Mouse (Mus musculus): ENCODE measurements at regions not wholly inside any gene's neighbourhood (a gene's known extent, or its start where the extent isn't known, plus 50 kb on each side); places are given as distances from the start of the nearest gene placed in this dataset.
"Not testable (repeated sequence)": the region's sequence is repeated elsewhere in the genome, so short reads cannot be mapped to it uniquely, and the experiment has no call there.

DNA sequence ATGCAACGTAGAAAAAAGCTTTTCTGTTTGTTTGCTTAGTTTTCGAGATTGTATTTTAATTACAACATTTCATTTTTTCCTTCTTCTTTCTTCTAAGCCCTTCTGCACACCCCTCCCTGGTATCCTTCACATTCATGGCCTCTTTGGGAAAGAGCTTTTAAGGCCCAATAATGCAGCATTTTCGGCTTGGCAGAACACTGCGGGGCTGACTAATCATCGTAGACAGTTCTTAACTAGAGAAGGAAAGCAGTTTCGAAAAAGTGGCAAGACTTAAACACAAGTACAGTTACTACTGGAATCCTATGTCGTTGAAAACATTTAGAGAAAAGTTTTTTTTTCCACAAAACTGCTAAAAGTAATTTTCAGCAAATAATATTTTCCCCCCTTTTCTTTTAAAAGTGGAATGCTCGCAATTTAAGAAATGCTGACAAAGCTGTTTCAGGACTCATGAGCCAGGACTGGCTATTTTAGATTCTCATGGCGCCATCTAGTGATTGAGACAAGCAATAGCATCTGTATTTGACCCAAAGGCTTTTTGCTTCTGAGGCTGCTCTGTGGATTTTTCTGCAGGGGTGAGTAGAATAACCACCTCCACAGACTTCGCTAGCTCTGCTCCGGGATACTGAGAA, 137.7 kb upstream of the Fam3c start:
- no peaks in the 10 kb centered on the region for H3K27me3 ChIP-seq
- H3K9ac ChIP-seq, result no peak overlapping the region
- no peaks in the 10 kb centered on the region for H3K36me3 ChIP-seq
- H3K9me3 ChIP-seq (replicated peaks), result no peaks in the 10 kb centered on the region
- no peak overlapping the region for H3K4me2 ChIP-seq
- no peak overlapping the region for H3K4me3 ChIP-seq (replicated peaks)
- H3K27ac ChIP-seq, result no peak overlapping the region
- H3K4me1 ChIP-seq, result no peaks in the 10 kb centered on the region
- WGBS, result 43% methylated on average over 11 of the region's 11 CpGs
- ATAC-seq (replicated peaks; ENCODE audit: low FRiP score), result no peak; the same call in 1 of the 2 replicates

DNA sequence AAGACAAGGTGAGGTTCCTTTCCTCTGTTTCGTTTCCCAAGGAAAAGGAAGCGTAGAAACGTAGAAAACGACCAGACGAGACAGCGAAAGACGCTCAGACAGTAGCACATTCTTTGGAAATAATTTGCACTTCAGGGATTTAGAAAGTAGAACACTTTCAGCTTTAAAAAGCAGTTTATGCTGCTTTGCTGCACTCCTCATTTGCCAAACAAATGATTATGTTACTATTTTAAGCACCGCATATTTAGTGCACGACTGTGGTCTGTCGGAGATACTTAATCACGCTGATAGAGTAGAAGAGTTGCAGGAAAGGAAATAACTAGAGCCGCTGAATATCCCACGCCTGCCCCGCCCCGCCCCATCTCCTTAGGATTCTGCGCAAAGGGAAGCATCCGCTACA, 136.9 kb upstream of the Fam3c start:
- no peak overlapping the region for H3K4me2 ChIP-seq
- no peaks in the 10 kb centered on the region for H3K4me1 ChIP-seq
- ATAC-seq (replicated peaks; ENCODE audit: low FRiP score), result no peak
- 90% methylated on average over 17 of the region's 17 CpGs for WGBS
- H3K9ac ChIP-seq, result no peak overlapping the region
- no peaks in the 10 kb centered on the region for H3K9me3 ChIP-seq (replicated peaks)
- H3K27ac ChIP-seq, result no peak overlapping the region
- H3K27me3 ChIP-seq, result no peaks in the 10 kb centered on the region
- H3K36me3 ChIP-seq, result no peaks in the 10 kb centered on the region
- H3K4me3 ChIP-seq (replicated peaks), result no peak overlapping the region

DNA sequence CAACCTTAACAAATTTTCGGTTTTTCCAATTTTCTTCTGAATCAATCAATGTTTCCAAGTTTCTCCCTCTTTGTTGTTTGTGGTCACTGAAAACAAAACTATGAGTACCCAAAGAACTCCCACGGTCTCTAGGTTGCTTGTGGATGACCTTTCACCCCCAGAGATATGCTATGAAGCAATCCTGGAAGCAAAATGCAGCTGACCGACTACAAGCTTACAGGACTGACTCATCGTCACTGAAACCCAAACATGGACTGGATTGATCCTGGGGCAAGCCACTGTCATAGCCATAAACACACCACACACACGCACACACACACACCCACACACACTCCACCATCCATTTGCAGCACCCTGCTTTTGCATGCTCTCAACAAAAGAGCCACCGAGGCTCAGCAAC, 134.7 kb upstream of the Fam3c start:
- no peak for ATAC-seq (replicated peaks; ENCODE audit: low FRiP score)
- H3K36me3 ChIP-seq, result no peaks in the 10 kb centered on the region
- no peak overlapping the region for H3K9ac ChIP-seq
- H3K4me3 ChIP-seq (replicated peaks), result no peak overlapping the region
- H3K9me3 ChIP-seq (replicated peaks), result no peaks in the 10 kb centered on the region
- no peaks in the 10 kb centered on the region for H3K27me3 ChIP-seq
- 86% methylated on average over 6 of the region's 6 CpGs for WGBS
- no peaks in the 10 kb centered on the region for H3K4me1 ChIP-seq
- H3K27ac ChIP-seq, result no peak overlapping the region
- no peak overlapping the region for H3K4me2 ChIP-seq

DNA sequence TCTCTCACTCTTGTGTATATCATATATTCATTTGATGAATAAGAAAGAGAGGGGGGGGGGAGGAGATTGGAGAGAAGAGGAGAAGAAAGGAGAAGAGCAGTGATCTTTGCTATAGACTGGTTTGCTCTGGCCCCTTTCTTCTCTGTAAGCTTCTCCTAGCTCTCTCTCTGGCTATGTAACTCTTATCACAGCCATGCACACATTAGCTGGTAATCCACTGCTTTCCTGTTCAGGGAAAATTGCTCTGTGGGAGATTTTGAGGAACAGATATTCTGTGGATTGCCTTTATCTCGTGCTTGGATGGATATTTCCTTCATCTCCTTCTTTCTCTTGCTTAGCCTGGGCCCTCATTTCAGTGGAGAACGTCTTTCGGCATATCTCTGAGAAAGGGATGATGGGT, 131.4 kb upstream of the Fam3c start:
- 88% methylated on average over 3 of the region's 3 CpGs for WGBS
- Histone ChIP-seq H3K9ac (no peak overlapping the region), H3K4me3 (replicated peaks) (no peak overlapping the region), H3K27ac (no peak overlapping the region), H3K4me1 (no peaks in the 10 kb centered on the region), H3K9me3 (replicated peaks) (no peaks in the 10 kb centered on the region), H3K27me3 (no peaks in the 10 kb centered on the region), H3K4me2 (no peak overlapping the region), H3K36me3 (no peaks in the 10 kb centered on the region)
- no peak for ATAC-seq (replicated peaks; ENCODE audit: low FRiP score)

DNA sequence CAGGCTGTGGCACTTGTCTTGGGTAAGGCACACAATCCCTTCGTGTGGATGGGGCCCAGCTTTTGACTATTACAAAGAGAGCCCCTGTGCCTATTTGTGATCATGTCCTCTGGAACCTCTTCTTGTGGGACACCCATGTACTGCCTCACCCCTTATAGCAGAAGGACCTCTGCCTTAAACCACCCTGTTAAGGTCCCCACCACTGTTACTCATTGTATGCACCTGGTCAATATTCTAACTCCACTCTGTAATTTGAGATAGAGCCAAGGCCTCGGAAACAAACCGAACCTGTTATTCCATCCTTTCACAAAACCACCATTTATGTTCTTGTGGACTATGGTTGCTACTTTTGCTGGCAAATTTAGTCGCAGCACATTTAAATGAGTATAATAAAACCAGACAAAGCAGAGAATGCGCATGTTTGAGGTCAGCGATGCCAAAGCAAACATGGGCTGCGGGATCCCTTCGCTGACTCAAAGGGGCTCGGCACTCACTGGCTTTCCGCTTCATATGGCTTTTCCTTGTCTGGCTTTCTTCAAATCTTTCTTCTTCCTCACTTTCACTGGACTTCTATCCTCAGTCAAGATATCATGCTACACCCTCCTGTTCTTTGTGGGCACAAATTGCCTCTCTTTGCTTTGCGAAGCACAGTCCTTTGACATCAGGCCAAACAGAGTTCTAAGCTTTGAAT, 129.9 kb upstream of the Fam3c start:
- Histone ChIP-seq H3K9ac (no peak overlapping the region), H3K36me3 (no peaks in the 10 kb centered on the region), H3K27me3 (no peaks in the 10 kb centered on the region), H3K9me3 (replicated peaks) (no peaks in the 10 kb centered on the region), H3K4me2 (no peak overlapping the region), H3K4me1 (no peaks in the 10 kb centered on the region), H3K4me3 (replicated peaks) (no peak overlapping the region), H3K27ac (no peak overlapping the region)
- WGBS, result 79% methylated on average over 11 of the region's 11 CpGs
- no peak for ATAC-seq (replicated peaks; ENCODE audit: low FRiP score)

GRCm38 (mm10) chr6:22482257-22482656, 126.2 kb upstream of the Fam3c start:
- 93% methylated on average over 4 of the region's 4 CpGs for WGBS
- not testable (repeated sequence) for H3K9me3 ChIP-seq (replicated peaks); H3K27ac ChIP-seq; H3K4me1 ChIP-seq; H3K9ac ChIP-seq; ATAC-seq (replicated peaks; ENCODE audit: low FRiP score); H3K4me2 ChIP-seq; H3K4me3 ChIP-seq (replicated peaks); H3K36me3 ChIP-seq; H3K27me3 ChIP-seq

DNA sequence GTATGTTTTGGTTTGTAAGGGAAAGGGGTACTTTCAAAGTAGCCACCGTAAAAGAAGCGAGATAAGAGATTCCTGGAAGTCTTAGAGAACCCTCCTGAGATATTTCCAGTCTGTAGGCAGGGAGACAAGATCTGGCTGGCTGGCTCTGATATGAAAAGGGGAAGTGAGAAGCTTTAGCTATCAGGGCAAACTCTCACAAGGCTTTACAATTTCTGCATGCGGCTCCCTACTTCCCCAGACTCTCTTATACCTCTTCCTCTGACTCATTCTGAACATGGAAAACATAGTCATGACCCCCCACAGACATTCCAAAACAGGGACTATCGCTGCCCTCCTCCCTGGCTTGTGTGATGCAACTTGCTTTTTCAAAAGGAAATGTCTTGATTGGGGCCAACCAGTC, 118.6 kb upstream of the Fam3c start:
- H3K27ac ChIP-seq, result no peak overlapping the region
- no peaks in the 10 kb centered on the region for H3K4me1 ChIP-seq
- WGBS, result 82% methylated on average over 4 of the region's 4 CpGs
- H3K36me3 ChIP-seq, result no peaks in the 10 kb centered on the region
- ATAC-seq (replicated peaks; ENCODE audit: low FRiP score), result no peak
- H3K9me3 ChIP-seq (replicated peaks), result no peaks in the 10 kb centered on the region
- H3K4me2 ChIP-seq, result no peak overlapping the region
- H3K4me3 ChIP-seq (replicated peaks), result no peak overlapping the region
- no peak overlapping the region for H3K9ac ChIP-seq
- H3K27me3 ChIP-seq, result no peaks in the 10 kb centered on the region

GRCm38 (mm10) chr6:22474011-22474410, 118.0 kb upstream of the Fam3c start:
- H3K4me1 ChIP-seq, result no peaks in the 10 kb centered on the region
- no peak overlapping the region for H3K27ac ChIP-seq
- no peak overlapping the region for H3K4me3 ChIP-seq (replicated peaks)
- no peak overlapping the region for H3K9ac ChIP-seq
- no peak overlapping the region for H3K4me2 ChIP-seq
- no peaks in the 10 kb centered on the region for H3K9me3 ChIP-seq (replicated peaks)
- no peak for ATAC-seq (replicated peaks; ENCODE audit: low FRiP score)
- no peaks in the 10 kb centered on the region for H3K27me3 ChIP-seq
- H3K36me3 ChIP-seq, result no peaks in the 10 kb centered on the region
- 73% methylated on average over 2 of the region's 2 CpGs for WGBS

- WGBS, result 89% methylated on average over 5 of the region's 5 CpGs
- H3K4me1 ChIP-seq; H3K9ac ChIP-seq; H3K9me3 ChIP-seq (replicated peaks); ATAC-seq (replicated peaks; ENCODE audit: low FRiP score); H3K27ac ChIP-seq; H3K36me3 ChIP-seq; H3K4me3 ChIP-seq (replicated peaks); H3K4me2 ChIP-seq; H3K27me3 ChIP-seq: not testable (repeated sequence)
Measured at GRCm38 (mm10) chr6:22472400-22472799, 116.4 kb upstream of the Fam3c start.

DNA sequence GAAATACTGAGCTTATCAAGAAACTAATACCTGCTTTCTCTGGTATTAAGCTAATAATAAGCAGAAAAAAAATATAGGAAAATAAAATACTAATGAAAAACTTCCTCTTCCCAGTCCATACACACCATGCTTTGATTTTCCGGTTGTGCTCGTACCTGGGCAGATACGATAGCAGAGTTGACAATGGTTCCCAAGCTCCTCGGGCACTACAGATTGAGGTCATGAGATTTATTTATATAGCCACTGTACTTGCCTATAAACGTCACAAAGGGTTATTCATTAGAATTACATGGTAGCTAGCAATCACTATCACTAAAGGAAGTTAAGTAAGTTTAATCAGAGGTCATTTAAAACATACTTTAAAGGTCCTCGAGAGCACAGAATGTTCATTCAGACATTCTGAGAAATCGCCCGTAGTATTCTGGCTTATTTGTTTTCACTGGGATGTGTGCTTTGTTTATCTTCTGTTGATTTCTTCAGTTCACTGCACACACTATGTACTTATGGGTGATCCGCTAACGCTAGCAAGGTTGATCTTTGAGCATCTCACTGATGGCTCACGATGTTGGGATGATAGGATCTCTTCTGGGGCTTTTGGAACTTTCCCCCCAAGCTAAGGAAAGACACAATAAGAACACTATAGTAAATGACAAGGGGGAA, 111.4 kb upstream of the Fam3c start:
- ATAC-seq (replicated peaks; ENCODE audit: low FRiP score), result no peak
- WGBS, result 78% methylated on average over 11 of the region's 11 CpGs

DNA sequence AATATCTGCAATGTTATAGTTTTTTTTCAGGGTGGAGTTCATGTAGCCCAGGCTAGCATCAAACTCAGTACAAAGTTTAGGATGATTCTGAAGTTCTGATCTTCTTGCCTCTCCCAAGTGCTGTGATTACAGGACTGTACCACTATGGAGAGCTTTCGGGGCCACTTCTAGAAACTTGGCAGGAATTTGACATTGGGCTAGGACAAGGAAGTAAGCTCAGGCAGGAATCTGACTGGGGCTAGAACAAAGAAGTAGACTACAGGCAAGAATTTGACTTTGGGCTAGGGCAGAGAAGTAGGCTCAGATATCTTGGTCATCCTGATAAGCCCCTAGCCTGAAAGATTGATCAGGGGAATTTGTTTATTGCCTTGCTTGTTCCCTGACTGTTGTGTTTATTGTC, 109.9 kb upstream of the Fam3c start:
- Histone ChIP-seq H3K4me3 (replicated peaks) (no peak overlapping the region), H3K4me2 (no peak overlapping the region), H3K9ac (no peak overlapping the region), H3K4me1 (no peaks in the 10 kb centered on the region), H3K9me3 (replicated peaks) (no peaks in the 10 kb centered on the region), H3K27me3 (no peaks in the 10 kb centered on the region), H3K27ac (no peak overlapping the region), H3K36me3 (no peaks in the 10 kb centered on the region)
- ATAC-seq (replicated peaks; ENCODE audit: low FRiP score), result no peak
- WGBS, result 90% methylated on average over 1 of the region's 1 CpGs

More for the DNA sequence above, 111.4 kb upstream of the Fam3c start:
- Histone ChIP-seq H3K4me3 (replicated peaks) (no peak overlapping the region), H3K9ac (no peak overlapping the region), H3K4me2 (no peak overlapping the region), H3K27ac (no peak overlapping the region), H3K36me3 (no peaks in the 10 kb centered on the region), H3K4me1 (no peaks in the 10 kb centered on the region), H3K27me3 (no peaks in the 10 kb centered on the region), H3K9me3 (replicated peaks) (no peaks in the 10 kb centered on the region)

GRCm38 (mm10) chr6:22459440-22460016, 103.5 kb upstream of the Fam3c start:
- no peak for ATAC-seq (replicated peaks; ENCODE audit: low FRiP score)
- Histone ChIP-seq H3K4me1 (no peaks in the 10 kb centered on the region), H3K27me3 (no peaks in the 10 kb centered on the region), H3K27ac (no peak overlapping the region), H3K9ac (no peak overlapping the region), H3K4me3 (replicated peaks) (no peak overlapping the region), H3K4me2 (no peak overlapping the region), H3K36me3 (no peaks in the 10 kb centered on the region), H3K9me3 (replicated peaks) (no peaks in the 10 kb centered on the region)
- WGBS, result 90% methylated on average over 7 of the region's 7 CpGs
